Mouse (Mus musculus): ENCODE data around the gene Gm13420.
"Not testable (repeated sequence)": the region's sequence is repeated elsewhere in the genome, so short reads cannot be mapped to it uniquely, and the experiment has no call there.

Gene Gm13420

GRCm38 (mm10) chr2:29714127-29714526 is 37.4 kb downstream of the Gm13420 start:
- peaks cover 90% of the 10 kb centered on the region for H3K4me1 ChIP-seq (replicated peaks; ENCODE audit: low read depth, low read length)
- no peak for TF ChIP-seq POU5F1 (IDR thresholded peaks at IDR 0.05; ENCODE audit: borderline replicate concordance, low read length)
- no peak for TF ChIP-seq CTCF (conservative IDR thresholded peaks at IDR 0.05; ENCODE audit: low read length)
- no peak for TF ChIP-seq NANOG (IDR thresholded peaks at IDR 0.05; ENCODE audit: borderline replicate concordance, low read length)
- H3K9me3 ChIP-seq (ENCODE audit: low read length): no peaks in the 10 kb centered on the region
- no peak overlapping the region for H3K4me3 ChIP-seq (replicated peaks; ENCODE audit: low read length)
- no peaks in the 10 kb centered on the region for H3K27me3 ChIP-seq (ENCODE audit: insufficient read depth, low read length)
- H3K36me3 ChIP-seq (ENCODE audit: insufficient read depth, low read length): peaks cover 84% of the 10 kb centered on the region

DNA sequence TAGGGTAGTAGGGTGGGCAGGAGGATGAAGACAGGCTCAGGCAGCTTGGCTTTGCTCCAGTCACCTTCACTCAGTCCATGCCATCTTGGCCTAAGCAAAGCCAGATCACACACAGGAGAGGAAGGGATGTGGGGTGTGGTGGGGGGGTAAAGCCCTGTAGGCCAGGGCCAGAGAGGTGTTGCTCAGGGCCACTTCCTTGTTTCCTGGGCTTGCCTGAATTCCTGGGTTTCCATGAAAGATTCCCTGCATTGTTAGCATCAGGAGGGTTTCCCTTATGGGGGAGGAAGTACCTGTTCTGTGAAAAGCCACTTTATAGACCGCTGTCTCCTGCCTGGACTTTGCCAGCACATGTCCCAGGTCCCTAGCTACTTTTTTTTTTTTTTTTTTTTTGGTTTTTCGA is 38.0 kb downstream of the Gm13420 start:
- Histone ChIP-seq H3K36me3 (ENCODE audit: insufficient read depth, low read length) (peaks cover 82% of the 10 kb centered on the region), H3K9me3 (ENCODE audit: low read length) (no peaks in the 10 kb centered on the region), H3K27me3 (ENCODE audit: insufficient read depth, low read length) (no peaks in the 10 kb centered on the region), H3K4me1 (replicated peaks; ENCODE audit: low read depth, low read length) (peaks cover 93% of the 10 kb centered on the region), H3K4me3 (replicated peaks; ENCODE audit: low read length) (no peak overlapping the region)
- TF ChIP-seq POU5F1 (IDR thresholded peaks at IDR 0.05; ENCODE audit: borderline replicate concordance, low read length) (no peak), NANOG (IDR thresholded peaks at IDR 0.05; ENCODE audit: borderline replicate concordance, low read length) (no peak), CTCF (conservative IDR thresholded peaks at IDR 0.05; ENCODE audit: low read length) (no peak)

DNA sequence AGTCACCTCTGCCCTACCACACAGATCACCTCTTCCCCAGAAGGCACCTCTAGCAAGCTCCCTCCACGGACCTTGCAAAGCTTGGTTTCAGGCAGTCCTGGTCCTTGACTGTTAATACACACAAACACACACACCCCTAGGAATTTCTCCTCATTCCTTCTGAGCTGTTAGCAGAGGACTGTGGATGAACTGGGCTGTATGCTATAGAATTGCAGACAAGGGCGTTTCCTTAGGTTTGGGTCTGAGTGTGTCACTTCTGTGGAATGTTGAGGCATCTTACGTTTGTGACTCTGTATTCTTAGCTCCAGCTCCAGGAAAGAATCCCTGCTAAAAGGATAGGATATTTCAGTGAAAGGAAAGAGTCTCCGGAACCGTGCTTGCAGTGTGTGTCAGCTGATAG is 39.6 kb downstream of the Gm13420 start:
- Histone ChIP-seq H3K4me1 (replicated peaks; ENCODE audit: low read depth, low read length) (peaks cover 92% of the 10 kb centered on the region), H3K4me3 (replicated peaks; ENCODE audit: low read length) (no peak overlapping the region), H3K9me3 (ENCODE audit: low read length) (no peaks in the 10 kb centered on the region), H3K27me3 (ENCODE audit: insufficient read depth, low read length) (no peaks in the 10 kb centered on the region), H3K36me3 (ENCODE audit: insufficient read depth, low read length) (peaks cover 83% of the 10 kb centered on the region)
- TF ChIP-seq CTCF (conservative IDR thresholded peaks at IDR 0.05; ENCODE audit: low read length): no peak

DNA sequence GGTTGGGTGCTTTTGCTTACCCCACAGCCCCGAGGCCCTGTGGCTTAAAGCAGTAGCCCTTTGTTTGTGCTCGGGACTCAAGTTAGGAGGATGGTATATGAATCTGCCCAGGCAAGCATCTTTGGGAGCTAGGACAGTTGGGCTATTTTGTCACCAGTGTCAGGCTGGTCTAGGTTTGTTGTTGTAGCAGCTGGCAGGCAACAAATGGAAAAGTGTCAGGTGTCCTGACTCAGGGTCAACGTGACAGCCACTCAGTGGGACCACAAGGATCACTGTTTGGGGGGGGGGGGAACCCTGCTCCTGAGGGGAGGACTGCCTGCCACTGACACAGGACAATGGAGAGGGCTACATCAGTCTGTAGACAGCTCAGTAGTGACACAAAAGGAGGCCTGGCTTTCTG is 40.4 kb downstream of the Gm13420 start:
- Histone ChIP-seq H3K4me1 (replicated peaks; ENCODE audit: low read depth, low read length) (peaks cover 92% of the 10 kb centered on the region), H3K27me3 (ENCODE audit: insufficient read depth, low read length) (no peaks in the 10 kb centered on the region), H3K36me3 (ENCODE audit: insufficient read depth, low read length) (peaks cover 90% of the 10 kb centered on the region), H3K4me3 (replicated peaks; ENCODE audit: low read length) (no peak overlapping the region), H3K9me3 (ENCODE audit: low read length) (no peaks in the 10 kb centered on the region)
- TF ChIP-seq CTCF (conservative IDR thresholded peaks at IDR 0.05; ENCODE audit: low read length) (no peak), NANOG (IDR thresholded peaks at IDR 0.05; ENCODE audit: borderline replicate concordance, low read length) (no peak), POU5F1 (IDR thresholded peaks at IDR 0.05; ENCODE audit: borderline replicate concordance, low read length) (no peak)

GRCm38 (mm10) chr2:29708209-29708608 is 43.3 kb downstream of the Gm13420 start:
- H3K9me3 ChIP-seq (ENCODE audit: low read length); H3K4me3 ChIP-seq (replicated peaks; ENCODE audit: low read length); H3K27me3 ChIP-seq (ENCODE audit: insufficient read depth, low read length): not testable (repeated sequence)
- peaks cover 90% of the 10 kb centered on the region for H3K36me3 ChIP-seq (ENCODE audit: insufficient read depth, low read length)
- TF ChIP-seq NANOG (IDR thresholded peaks at IDR 0.05; ENCODE audit: borderline replicate concordance, low read length): peak; percentile 38; the same call in 1 of the 2 replicates
- H3K4me1 ChIP-seq (replicated peaks; ENCODE audit: low read depth, low read length): peaks cover 78% of the 10 kb centered on the region

DNA sequence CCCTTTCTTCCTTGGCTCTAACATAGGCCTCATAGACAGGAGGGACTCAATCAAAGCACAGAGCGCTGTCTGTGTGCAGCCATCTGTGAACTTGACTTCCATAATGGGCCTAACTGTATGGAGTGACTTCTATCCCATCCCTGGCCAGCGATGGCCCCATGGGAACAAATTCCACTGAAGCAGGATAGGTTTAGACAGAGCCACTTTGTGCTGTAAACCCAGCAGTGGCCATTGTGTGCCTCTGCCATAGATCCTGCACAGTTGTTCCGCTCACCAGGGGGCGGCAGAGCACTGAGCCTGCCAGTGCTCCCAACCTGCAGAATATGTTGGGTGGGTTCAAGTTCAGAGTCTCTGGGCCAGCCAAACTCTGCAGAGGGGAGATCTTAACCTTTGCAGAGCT is 43.8 kb downstream of the Gm13420 start:
- Histone ChIP-seq H3K27me3 (ENCODE audit: insufficient read depth, low read length) (no peaks in the 10 kb centered on the region), H3K36me3 (ENCODE audit: insufficient read depth, low read length) (peaks cover 90% of the 10 kb centered on the region), H3K4me1 (replicated peaks; ENCODE audit: low read depth, low read length) (peaks cover 73% of the 10 kb centered on the region), H3K4me3 (replicated peaks; ENCODE audit: low read length) (0 out of 2 replicates have a peak overlapping the region, but pooled peaks have one; percentile 23), H3K9me3 (ENCODE audit: low read length) (no peaks in the 10 kb centered on the region)
- TF ChIP-seq CTCF (conservative IDR thresholded peaks at IDR 0.05; ENCODE audit: low read length) (peak; percentile 31), NANOG (IDR thresholded peaks at IDR 0.05; ENCODE audit: borderline replicate concordance, low read length) (no peak)

GRCm38 (mm10) chr2:29706726-29707620 is 44.5 kb downstream of the Gm13420 start:
- H3K9me3 ChIP-seq (ENCODE audit: low read length): no peaks in the 10 kb centered on the region

GRCm38 (mm10) chr2:29705493-29705892 is 46.0 kb downstream of the Gm13420 start:
- Histone ChIP-seq H3K4me3 (replicated peaks; ENCODE audit: low read length) (no peak overlapping the region), H3K27me3 (ENCODE audit: insufficient read depth, low read length) (no peaks in the 10 kb centered on the region), H3K4me1 (replicated peaks; ENCODE audit: low read depth, low read length) (peaks cover 70% of the 10 kb centered on the region), H3K36me3 (ENCODE audit: insufficient read depth, low read length) (peaks cover 93% of the 10 kb centered on the region), H3K9me3 (ENCODE audit: low read length) (no peaks in the 10 kb centered on the region)
- TF ChIP-seq NANOG (IDR thresholded peaks at IDR 0.05; ENCODE audit: borderline replicate concordance, low read length) (no peak), POU5F1 (IDR thresholded peaks at IDR 0.05; ENCODE audit: borderline replicate concordance, low read length) (no peak), CTCF (conservative IDR thresholded peaks at IDR 0.05; ENCODE audit: low read length) (no peak)

More at GRCm38 (mm10) chr2:29706726-29707620, 44.5 kb downstream of the Gm13420 start:
- Histone ChIP-seq H3K36me3 (ENCODE audit: insufficient read depth, low read length) (peaks cover 90% of the 10 kb centered on the region), H3K4me1 (replicated peaks; ENCODE audit: low read depth, low read length) (peaks cover 71% of the 10 kb centered on the region), H3K4me3 (replicated peaks; ENCODE audit: low read length) (0 out of 2 replicates have a peak overlapping the region, but pooled peaks have one; percentile 23), H3K27me3 (ENCODE audit: insufficient read depth, low read length) (no peaks in the 10 kb centered on the region)
- TF ChIP-seq NANOG (IDR thresholded peaks at IDR 0.05; ENCODE audit: borderline replicate concordance, low read length): no peak
- no peak for TF ChIP-seq CTCF (conservative IDR thresholded peaks at IDR 0.05; ENCODE audit: low read length)
- no peak for TF ChIP-seq POU5F1 (IDR thresholded peaks at IDR 0.05; ENCODE audit: borderline replicate concordance, low read length)

All from E14TG2a.4 (cell line).